In the genomic region with DNA sequence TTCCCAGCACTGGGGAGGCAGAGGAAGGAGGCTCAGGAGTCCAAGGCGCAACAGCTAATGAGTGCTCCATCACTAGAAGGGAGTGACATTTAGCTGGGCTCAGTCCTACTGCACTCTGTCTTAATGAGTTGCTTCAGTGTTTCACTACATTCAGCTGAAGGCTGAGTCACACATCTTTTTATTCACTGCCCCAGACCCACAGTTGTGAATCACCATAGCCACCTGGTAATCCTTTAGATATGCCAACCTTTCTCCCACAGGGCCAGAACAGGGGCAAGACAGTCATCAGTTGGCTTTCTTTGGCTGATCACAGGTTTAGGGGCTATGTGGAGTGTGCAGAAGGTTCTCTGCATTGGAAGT, we compare ENCODE assay signal across 23 mouse cellular contexts. TPM values are rescaled to one million over a fixed set of nuclear protein-coding genes. Genes with fewer than 3 reads are reported as not detected.
A peak's percentile ranks its signal among the peaks of the same experiment; 100 is the strongest.
DNase-seq lines count a peak whose midpoint lies in the region; TF ChIP-seq lines count a peak whose summit lies in the region.
"Had no signal": no experiment of that assay in that cellular context is flagged by ENCODE, and none has a peak within 500 bp of the region (broad histone marks: within the 10 kb centered on the region; RNA-seq: fewer than 3 reads in every experiment).

No protein-coding gene starts in this region.

- peak; percentile 76 for DNase-seq in heart, adult 11 months
- no peak for DNase-seq in heart, embryonic 10.5 days (ENCODE audit: low spot score)
- DNase-seq in testis, postnatal 10 days (ENCODE audit: low spot score), result no peak
- peak; percentile 50 for DNase-seq in brain, adult 2 months (ENCODE audit: low read depth, low spot score)
- DNase-seq in layer of hippocampus, postnatal 10 days (ENCODE audit: low spot score in 2 of 2), result no peak
- no peak for DNase-seq in cerebellum, postnatal 25 days
- DNase-seq in retina, embryonic 14.5 days (ENCODE audit: low spot score), result no peak
- DNase-seq: adrenal gland, postnatal 10 days; cerebellum, adult 11 months; cerebellum, postnatal 36 days; gastrocnemius, postnatal 36 days; kidney, adult 2 months; kidney, postnatal 10 days; layer of hippocampus, postnatal 36 days; right cerebral cortex, postnatal 14 days had no signal

- no peak for TF ChIP-seq CTCF in testis, adult 2 months (IDR thresholded peaks at IDR 0.05; ENCODE audit: control insufficient read depth, insufficient read depth, insufficient replicate concordance, low read depth, low read length)

- no peak for TF ChIP-seq POLR2A in testis, adult 2 months (IDR thresholded peaks at IDR 0.05; ENCODE audit: control insufficient read depth, low read depth, low read length)

- H3K27ac ChIP-seq in heart, embryonic 10.5 days, result no peak overlapping the region
- 0 out of 2 replicates have a peak overlapping the region, but pooled peaks have one; percentile 22 for H3K27ac ChIP-seq in testis, adult 2 months (ENCODE audit: control insufficient read depth, insufficient read depth, low read depth, low read length)
- H3K27ac ChIP-seq: forebrain, embryonic 13.5 days; limb, embryonic 15.5 days; midbrain, embryonic 13.5 days; neural tube, embryonic 15.5 days had no signal

- no peaks in the 10 kb centered on the region for H3K9me3 ChIP-seq in heart, embryonic 10.5 days
- H3K9me3 ChIP-seq: forebrain, embryonic 13.5 days; limb, embryonic 15.5 days; midbrain, embryonic 13.5 days; neural tube, embryonic 15.5 days had no signal

- no peaks in the 10 kb centered on the region for H3K27me3 ChIP-seq in heart, embryonic 10.5 days (ENCODE audit: insufficient read depth, poor library complexity, severe bottlenecking)
- no peaks in the 10 kb centered on the region for H3K27me3 ChIP-seq in testis, adult 2 months (ENCODE audit: control insufficient read depth, insufficient read depth, low read length)
- H3K27me3 ChIP-seq: forebrain, embryonic 13.5 days; limb, embryonic 15.5 days; midbrain, embryonic 13.5 days; neural tube, embryonic 15.5 days had no signal

- H3K4me3 ChIP-seq in heart, embryonic 10.5 days, result no peak overlapping the region
- no peak overlapping the region for H3K4me3 ChIP-seq in testis, adult 2 months (ENCODE audit: control insufficient read depth, low read depth, low read length)
- H3K4me3 ChIP-seq: forebrain, embryonic 13.5 days; limb, embryonic 15.5 days; midbrain, embryonic 13.5 days; neural tube, embryonic 15.5 days had no signal

- H3K4me1 ChIP-seq in heart, embryonic 10.5 days, result 0 out of 2 replicates have a peak, but pooled peaks cover 4% of the 10 kb centered on the region
- peaks cover 9% of the 10 kb centered on the region for H3K4me1 ChIP-seq in testis, adult 2 months (ENCODE audit: control insufficient read depth, insufficient read depth, low read length)
- H3K4me1 ChIP-seq: limb, embryonic 15.5 days; neural tube, embryonic 15.5 days had no signal

- 88% methylated on average over 1 of the region's 1 CpGs for WGBS in heart, embryonic 10.5 days

- H3K36me3 ChIP-seq in heart, embryonic 10.5 days, result no peaks in the 10 kb centered on the region
- H3K36me3 ChIP-seq in testis, adult 2 months (ENCODE audit: control insufficient read depth, insufficient read depth, low read length), result no peaks in the 10 kb centered on the region
- H3K36me3 ChIP-seq: limb, embryonic 15.5 days; midbrain, embryonic 13.5 days; neural tube, embryonic 15.5 days had no signal

RNA-seq across cellular contexts. Expression of a gene that starts 4.7 kb away (rescaled TPM):
- polyA plus RNA-seq in heart, embryonic 10.5 days (2016; fragmentation: Nextera tagmentation; extraction: Ambion mirVana), result not detected in 2 replicates
- polyA plus RNA-seq in testis, adult 2 months (2012; rRNA removed), result 3.4 and 3.6 TPM in 2 replicates
- total RNA-seq in layer of hippocampus, postnatal 10 days (2021), result under 1 TPM; 0.69 to 0.76 TPM
- total RNA-seq: hematopoietic stem cell, adult 5-6 weeks had no signal
- polyA plus RNA-seq: limb, embryonic 15.5 days; liver, embryonic 16.5 days; neural tube, embryonic 15.5 days; stomach, embryonic 14.5 days had no signal

RNA-seq across cellular contexts. Expression of a gene that starts 13.4 kb away (rescaled TPM):
- polyA plus RNA-seq in heart, embryonic 10.5 days (2016; fragmentation: Nextera tagmentation; extraction: Ambion mirVana), result 31.4 and 40.2 TPM in 2 replicates
- 29.0 and 30.5 TPM in 2 replicates for polyA plus RNA-seq in testis, adult 2 months (2012; rRNA removed)
- 10 to 100 TPM; 34.9 to 39.1 TPM for total RNA-seq in layer of hippocampus, postnatal 10 days (2021)

RNA-seq across cellular contexts. Expression of a gene that starts 32.6 kb away (rescaled TPM):
- 45.6 and 65.3 TPM in 2 replicates for polyA plus RNA-seq in heart, embryonic 10.5 days (2016; fragmentation: Nextera tagmentation; extraction: Ambion mirVana)
- polyA plus RNA-seq in testis, adult 2 months (2012; rRNA removed), result 14.6 and 20.9 TPM in 2 replicates
- 10 to 100 TPM; 96.3 to 99.0 TPM for total RNA-seq in layer of hippocampus, postnatal 10 days (2021)

Comparison
In these comparisons a context has a peak if more than half of its experiments do, and no peak if none do; other contexts are left out.
1. DNase-seq: peak in heart, adult 11 months (single experiment) and brain, adult 2 months (single experiment); none in heart, embryonic 10.5 days (single experiment), testis, postnatal 10 days (single experiment), layer of hippocampus, postnatal 10 days (0 of 2), cerebellum, postnatal 25 days (0 of 2) and retina, embryonic 14.5 days (single experiment).